Mouse (Mus musculus): ENCODE data around the gene Pex11b.
"Not testable (repeated sequence)": the region's sequence is repeated elsewhere in the genome, so short reads cannot be mapped to it uniquely, and the experiment has no call there.

GRCm38 (mm10) chr3:96665732-96666363 is 30.7 kb downstream of the Pex11b start:
- not testable (repeated sequence) for TF ChIP-seq CTCF (IDR thresholded peaks at IDR 0.05; ENCODE audit: low read depth); EP300 (optimal IDR thresholded peaks at IDR 0.05)

Data from stomach, postnatal 0 days (tissue).